ENCODE assay signal across 9 mouse cellular contexts in the genomic region with DNA sequence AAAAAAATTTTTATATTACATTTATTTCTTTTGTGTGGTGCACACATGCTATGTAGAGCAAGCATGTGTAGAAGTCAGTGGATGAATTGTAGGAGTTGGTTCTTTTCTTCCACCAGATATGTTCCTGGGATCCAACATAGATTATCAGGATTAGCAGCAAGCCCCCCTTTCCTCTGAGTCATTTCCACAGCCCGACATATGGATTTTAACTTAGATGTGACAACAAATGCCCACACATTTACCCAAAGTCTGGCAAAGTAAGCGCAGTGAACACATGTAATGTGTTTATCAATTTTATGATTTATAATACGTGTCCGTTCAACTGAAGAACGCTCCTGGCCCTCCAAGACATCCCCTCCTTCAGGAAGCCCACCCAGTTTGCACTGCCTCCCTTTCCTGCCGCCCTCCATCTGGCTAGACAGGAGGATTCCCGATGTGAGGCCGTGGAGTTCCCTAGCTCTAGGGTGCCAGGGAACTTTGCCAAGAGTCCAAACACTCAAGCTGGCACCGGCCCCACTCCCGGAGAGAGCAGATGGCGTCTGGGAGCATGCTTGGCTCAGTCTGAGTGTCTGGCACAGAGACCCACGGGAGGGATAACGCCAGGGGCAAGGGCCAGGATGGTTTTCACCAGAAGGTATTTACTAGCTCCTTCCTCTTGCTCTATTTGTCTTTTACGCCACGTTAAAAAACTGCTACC. TPM values are rescaled to one million over a fixed set of nuclear protein-coding genes. Genes with fewer than 3 reads are reported as not detected.
DNase-seq lines count a peak whose midpoint lies in the region; ATAC-seq and TF ChIP-seq lines count a peak whose summit lies in the region.
"Had no signal": no experiment of that assay in that cellular context is flagged by ENCODE, and none has a peak within 500 bp of the region (broad histone marks: within the 10 kb centered on the region; RNA-seq: fewer than 3 reads in every experiment).

No protein-coding gene starts in this region.

- no peak overlapping the region for H3K4me2 ChIP-seq in hindbrain, embryonic 12.5 days (replicated peaks)
- no peak overlapping the region for H3K4me2 ChIP-seq in hindbrain, embryonic 11.5 days (replicated peaks; ENCODE audit: low read depth, low read length)
- no peak overlapping the region for H3K4me2 ChIP-seq in heart, embryonic 16.5 days (ENCODE audit: low read depth, low read length)
- H3K4me2 ChIP-seq in midbrain, postnatal 0 days (ENCODE audit: low read depth, low read length, poor library complexity, severe bottlenecking), result no peak overlapping the region

- TF ChIP-seq CTCF in midbrain, postnatal 0 days (IDR thresholded peaks at IDR 0.05), result no peak

- ATAC-seq in hindbrain, embryonic 12.5 days (ENCODE audit: low FRiP score), result peak; percentile 5
- ATAC-seq in hindbrain, embryonic 11.5 days (ENCODE audit: low FRiP score), result no peak
- peak; percentile 11; the same call in 1 of the 2 replicates for ATAC-seq in heart, embryonic 16.5 days (replicated peaks; ENCODE audit: extremely low read depth, insufficient read depth, low FRiP score)
- ATAC-seq in midbrain, postnatal 0 days (ENCODE audit: low FRiP score), result no peak

- H3K27ac ChIP-seq in hindbrain, embryonic 12.5 days, result peak overlapping the region; percentile 60
- H3K27ac ChIP-seq in hindbrain, embryonic 11.5 days (ENCODE audit: low read depth, low read length), result no peak overlapping the region
- H3K27ac ChIP-seq in heart, embryonic 16.5 days (ENCODE audit: low read length), result peak overlapping the region; percentile 42
- H3K27ac ChIP-seq in midbrain, postnatal 0 days (ENCODE audit: low read depth, low read length), result no peak overlapping the region

- H3K4me3 ChIP-seq in hindbrain, embryonic 12.5 days, result no peak overlapping the region
- no peak overlapping the region for H3K4me3 ChIP-seq in hindbrain, embryonic 11.5 days (ENCODE audit: low read depth, low read length)
- no peak overlapping the region for H3K4me3 ChIP-seq in heart, embryonic 16.5 days (ENCODE audit: low read length)
- H3K4me3 ChIP-seq in midbrain, postnatal 0 days (ENCODE audit: low read depth, low read length), result no peak overlapping the region

- no peaks in the 10 kb centered on the region for H3K36me3 ChIP-seq in hindbrain, embryonic 12.5 days
- H3K36me3 ChIP-seq in hindbrain, embryonic 11.5 days (ENCODE audit: control insufficient read depth, insufficient read depth, low read length), result no peaks in the 10 kb centered on the region
- H3K36me3 ChIP-seq in heart, embryonic 16.5 days (ENCODE audit: control insufficient read depth, insufficient read depth), result no peaks in the 10 kb centered on the region
- no peaks in the 10 kb centered on the region for H3K36me3 ChIP-seq in midbrain, postnatal 0 days (ENCODE audit: insufficient read depth, low read length)

- no peak for DNase-seq in hindbrain, embryonic 11.5 days (ENCODE audit: low spot score)
- DNase-seq in cerebellum, postnatal 36 days, result peak; percentile 100
- peak; percentile 89 to 91 for DNase-seq in layer of hippocampus, postnatal 36 days
- DNase-seq in midbrain, postnatal 0 days (ENCODE audit: low spot score), result peak; percentile 92
- peak; percentile 26 to 80 for DNase-seq in urinary bladder, postnatal 36 days (ENCODE audit: low spot score in 2 of 2)
- DNase-seq in embryo, embryonic 9.5 days (ENCODE audit: extremely low spot score), result no peak

- no peak overlapping the region for H3K9ac ChIP-seq in hindbrain, embryonic 12.5 days
- H3K9ac ChIP-seq in hindbrain, embryonic 11.5 days (ENCODE audit: low read depth, low read length), result no peak overlapping the region
- no peak overlapping the region for H3K9ac ChIP-seq in heart, embryonic 16.5 days (ENCODE audit: low read length)
- H3K9ac ChIP-seq in midbrain, postnatal 0 days (replicated peaks; ENCODE audit: low read length, poor library complexity, severe bottlenecking), result no peak overlapping the region

- H3K9me3 ChIP-seq in hindbrain, embryonic 12.5 days (replicated peaks), result no peaks in the 10 kb centered on the region
- no peaks in the 10 kb centered on the region for H3K9me3 ChIP-seq in hindbrain, embryonic 11.5 days (ENCODE audit: control insufficient read depth, low read length)
- no peaks in the 10 kb centered on the region for H3K9me3 ChIP-seq in heart, embryonic 16.5 days (replicated peaks; ENCODE audit: control insufficient read depth, low read length)
- no peaks in the 10 kb centered on the region for H3K9me3 ChIP-seq in midbrain, postnatal 0 days (ENCODE audit: low read length)

- peaks cover 49% of the 10 kb centered on the region for H3K27me3 ChIP-seq in hindbrain, embryonic 12.5 days
- peaks cover 36% of the 10 kb centered on the region for H3K27me3 ChIP-seq in hindbrain, embryonic 11.5 days (ENCODE audit: control insufficient read depth, insufficient read depth, low read length)
- H3K27me3 ChIP-seq in heart, embryonic 16.5 days (ENCODE audit: control insufficient read depth, insufficient read depth, low read length), result peaks cover 22% of the 10 kb centered on the region
- H3K27me3 ChIP-seq in midbrain, postnatal 0 days (ENCODE audit: insufficient read depth, low read length), result 0 out of 2 replicates have a peak, but pooled peaks cover 5% of the 10 kb centered on the region
- H3K27me3 ChIP-seq: CH12.LX had no signal

- H3K4me1 ChIP-seq in hindbrain, embryonic 12.5 days, result peaks cover 14% of the 10 kb centered on the region
- no peaks in the 10 kb centered on the region; the same call in 1 of the 2 replicates for H3K4me1 ChIP-seq in hindbrain, embryonic 11.5 days (replicated peaks; ENCODE audit: control insufficient read depth, insufficient read depth, low read length)
- peaks cover 31% of the 10 kb centered on the region for H3K4me1 ChIP-seq in heart, embryonic 16.5 days (ENCODE audit: control insufficient read depth, insufficient read depth, low read length)
- H3K4me1 ChIP-seq in midbrain, postnatal 0 days (ENCODE audit: insufficient read depth, low read length), result no peaks in the 10 kb centered on the region

- 67% methylated on average over 15 of the region's 15 CpGs for WGBS in hindbrain, embryonic 12.5 days
- WGBS in hindbrain, embryonic 11.5 days, result 84% methylated on average over 15 of the region's 15 CpGs
- WGBS in heart, embryonic 16.5 days, result 39% methylated on average over 15 of the region's 15 CpGs
- WGBS in midbrain, postnatal 0 days, result 43% methylated on average over 15 of the region's 15 CpGs

RNA-seq across cellular contexts. Expression of a gene that starts 1.3 kb away (rescaled TPM):
- 3.5 and 4.6 TPM in 2 replicates for polyA plus RNA-seq in hindbrain, embryonic 12.5 days (2016; fragmentation: Nextera tagmentation; extraction: Ambion mirVana)
- 1.6 and 2.2 TPM in 2 replicates for polyA plus RNA-seq in hindbrain, embryonic 11.5 days (2014; fragmentation: Nextera tagmentation; extraction: Ambion mirVana)
- polyA plus RNA-seq in heart, embryonic 16.5 days (2015; fragmentation: Nextera tagmentation; extraction: Ambion mirVana), result 2.1 and 2.2 TPM in 2 replicates
- total RNA-seq in layer of hippocampus, postnatal 36 days (2021), result 10 to 100 TPM; 13.8 to 14.9 TPM
- total RNA-seq in midbrain, postnatal 0 days (2014; rRNA removed), result 60.8 and 94.4 TPM in 2 replicates
- 186 and 200 TPM in 2 replicates for polyA plus RNA-seq in midbrain, postnatal 0 days (2015; fragmentation: Nextera tagmentation; extraction: Ambion mirVana)

RNA-seq across cellular contexts. Expression of a gene that starts 4.3 kb away (rescaled TPM):
- polyA plus RNA-seq in hindbrain, embryonic 12.5 days (2016; fragmentation: Nextera tagmentation; extraction: Ambion mirVana), result 25.9 and 30.8 TPM in 2 replicates
- 33.1 and 34.8 TPM in 2 replicates for polyA plus RNA-seq in hindbrain, embryonic 11.5 days (2014; fragmentation: Nextera tagmentation; extraction: Ambion mirVana)
- polyA plus RNA-seq in heart, embryonic 16.5 days (2015; fragmentation: Nextera tagmentation; extraction: Ambion mirVana), result 30.3 and 32.0 TPM in 2 replicates
- total RNA-seq in layer of hippocampus, postnatal 36 days (2021), result 10 to 100 TPM; 23.9 to 24.4 TPM
- 22.8 and 32.1 TPM in 2 replicates for total RNA-seq in midbrain, postnatal 0 days (2014; rRNA removed)
- 58.2 and 67.2 TPM in 2 replicates for polyA plus RNA-seq in midbrain, postnatal 0 days (2015; fragmentation: Nextera tagmentation; extraction: Ambion mirVana)

RNA-seq across cellular contexts. Expression of a gene that starts 10.6 kb away (rescaled TPM):
- 1.6 and 1.8 TPM in 2 replicates for polyA plus RNA-seq in hindbrain, embryonic 12.5 days (2016; fragmentation: Nextera tagmentation; extraction: Ambion mirVana)
- polyA plus RNA-seq in hindbrain, embryonic 11.5 days (2014; fragmentation: Nextera tagmentation; extraction: Ambion mirVana), result 1.0 and 1.1 TPM in 2 replicates
- polyA plus RNA-seq in heart, embryonic 16.5 days (2015; fragmentation: Nextera tagmentation; extraction: Ambion mirVana), result 3.6 and 3.8 TPM in 2 replicates
- 1 to 10 TPM; 6.0 to 8.0 TPM for total RNA-seq in layer of hippocampus, postnatal 36 days (2021)
- 2.2 and 2.5 TPM in 2 replicates for total RNA-seq in midbrain, postnatal 0 days (2014; rRNA removed)
- polyA plus RNA-seq in midbrain, postnatal 0 days (2015; fragmentation: Nextera tagmentation; extraction: Ambion mirVana), result 0.53 and 0.88 TPM in 2 replicates

RNA-seq across cellular contexts. Expression of a gene that starts 17.3 kb away (rescaled TPM):
- 46.8 and 50.0 TPM in 2 replicates for polyA plus RNA-seq in hindbrain, embryonic 12.5 days (2016; fragmentation: Nextera tagmentation; extraction: Ambion mirVana)
- polyA plus RNA-seq in hindbrain, embryonic 11.5 days (2014; fragmentation: Nextera tagmentation; extraction: Ambion mirVana), result 48.1 and 49.9 TPM in 2 replicates
- polyA plus RNA-seq in heart, embryonic 16.5 days (2015; fragmentation: Nextera tagmentation; extraction: Ambion mirVana), result 42.5 and 44.6 TPM in 2 replicates
- 10 to 100 TPM; 28.6 to 28.7 TPM for total RNA-seq in layer of hippocampus, postnatal 36 days (2021)
- total RNA-seq in midbrain, postnatal 0 days (2014; rRNA removed), result 19.7 and 29.4 TPM in 2 replicates
- 27.3 and 29.5 TPM in 2 replicates for polyA plus RNA-seq in midbrain, postnatal 0 days (2015; fragmentation: Nextera tagmentation; extraction: Ambion mirVana)

RNA-seq across cellular contexts. Expression of a gene that starts 17.5 kb away (rescaled TPM):
- 44.6 and 45.4 TPM in 2 replicates for polyA plus RNA-seq in hindbrain, embryonic 12.5 days (2016; fragmentation: Nextera tagmentation; extraction: Ambion mirVana)
- polyA plus RNA-seq in hindbrain, embryonic 11.5 days (2014; fragmentation: Nextera tagmentation; extraction: Ambion mirVana), result 32.9 and 35.2 TPM in 2 replicates
- 72.1 and 74.4 TPM in 2 replicates for polyA plus RNA-seq in heart, embryonic 16.5 days (2015; fragmentation: Nextera tagmentation; extraction: Ambion mirVana)
- 10 to 100 TPM; 36.7 to 38.3 TPM for total RNA-seq in layer of hippocampus, postnatal 36 days (2021)
- 64.9 and 78.2 TPM in 2 replicates for total RNA-seq in midbrain, postnatal 0 days (2014; rRNA removed)
- 40.7 and 50.9 TPM in 2 replicates for polyA plus RNA-seq in midbrain, postnatal 0 days (2015; fragmentation: Nextera tagmentation; extraction: Ambion mirVana)

Comparison
In these comparisons a context has a peak if more than half of its experiments do, and no peak if none do; other contexts are left out.
1. ATAC-seq: peak in hindbrain, embryonic 12.5 days (single experiment) and heart, embryonic 16.5 days (single experiment); none in hindbrain, embryonic 11.5 days (single experiment) and midbrain, postnatal 0 days (single experiment).
2. H3K27ac ChIP-seq: peak in hindbrain, embryonic 12.5 days (single experiment) and heart, embryonic 16.5 days (single experiment); none in hindbrain, embryonic 11.5 days (single experiment) and midbrain, postnatal 0 days (single experiment).
3. DNase-seq: peak in cerebellum, postnatal 36 days (2 of 2), layer of hippocampus, postnatal 36 days (2 of 2), midbrain, postnatal 0 days (single experiment) and urinary bladder, postnatal 36 days (2 of 2); none in hindbrain, embryonic 11.5 days (single experiment) and embryo, embryonic 9.5 days (single experiment).
4. RNA of a gene that starts 1.3 kb away (polyA plus RNA-seq): 186 to 200 TPM in midbrain, postnatal 0 days; 3.5 to 4.6 TPM in hindbrain, embryonic 12.5 days, 1.6 to 2.2 TPM in hindbrain, embryonic 11.5 days and 2.1 to 2.2 TPM in heart, embryonic 16.5 days; every median in the first group is over 10 times any median in the second.